Mouse (Mus musculus): ENCODE measurements around the gene Ddx5. TPM values are rescaled to one million over a fixed set of nuclear protein-coding genes. Genes with fewer than 3 reads are reported as not detected.
"Not testable (repeated sequence)": the region's sequence is repeated elsewhere in the genome, so short reads cannot be mapped to it uniquely, and the experiment has no call there.

Ddx5 gene
- polyA plus RNA-seq, 1 experiment from 2014 or later = 504 TPM

DNA sequence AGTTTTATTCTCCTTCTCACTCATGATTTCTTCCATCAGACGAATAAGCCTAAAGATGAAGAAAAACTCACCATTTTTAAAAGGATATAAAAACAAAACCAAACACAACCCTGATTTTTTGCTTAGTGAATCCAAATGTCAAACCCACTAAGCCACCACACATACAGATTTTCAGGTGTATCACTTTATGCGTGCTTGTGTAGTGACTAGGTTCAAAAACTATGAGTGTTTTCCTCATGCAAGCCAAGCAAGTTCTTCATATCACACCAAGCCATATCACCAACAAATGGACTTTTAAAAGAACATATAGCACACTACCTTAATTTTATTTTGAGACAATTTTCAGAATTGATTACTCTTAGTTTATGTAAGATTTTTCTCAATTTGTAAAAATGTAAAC lies 4.5 kb downstream of the Ddx5 start:
- Histone ChIP-seq H3K4me1 (ENCODE audit: control insufficient read depth, insufficient read depth, low read length) (peaks cover 11% of the 10 kb centered on the region), H3K4me3 (ENCODE audit: low read depth, low read length) (no peak overlapping the region), H3K4me2 (ENCODE audit: low read length) (no peak overlapping the region), H3K27ac (ENCODE audit: low read depth, low read length) (no peak overlapping the region), H3K36me3 (ENCODE audit: control insufficient read depth, insufficient read depth, low read length) (peaks cover 72% of the 10 kb centered on the region), H3K27me3 (replicated peaks; ENCODE audit: control insufficient read depth, insufficient read depth, low read length) (no peaks in the 10 kb centered on the region), H3K9me3 (replicated peaks; ENCODE audit: control insufficient read depth, low read length) (no peaks in the 10 kb centered on the region), H3K9ac (ENCODE audit: low read length) (no peak overlapping the region)
- WGBS = 90% methylated on average over 2 of the region's 2 CpGs
- ATAC-seq (no peak), DNase-seq (ENCODE audit: low spot score) (no peak)

DNA sequence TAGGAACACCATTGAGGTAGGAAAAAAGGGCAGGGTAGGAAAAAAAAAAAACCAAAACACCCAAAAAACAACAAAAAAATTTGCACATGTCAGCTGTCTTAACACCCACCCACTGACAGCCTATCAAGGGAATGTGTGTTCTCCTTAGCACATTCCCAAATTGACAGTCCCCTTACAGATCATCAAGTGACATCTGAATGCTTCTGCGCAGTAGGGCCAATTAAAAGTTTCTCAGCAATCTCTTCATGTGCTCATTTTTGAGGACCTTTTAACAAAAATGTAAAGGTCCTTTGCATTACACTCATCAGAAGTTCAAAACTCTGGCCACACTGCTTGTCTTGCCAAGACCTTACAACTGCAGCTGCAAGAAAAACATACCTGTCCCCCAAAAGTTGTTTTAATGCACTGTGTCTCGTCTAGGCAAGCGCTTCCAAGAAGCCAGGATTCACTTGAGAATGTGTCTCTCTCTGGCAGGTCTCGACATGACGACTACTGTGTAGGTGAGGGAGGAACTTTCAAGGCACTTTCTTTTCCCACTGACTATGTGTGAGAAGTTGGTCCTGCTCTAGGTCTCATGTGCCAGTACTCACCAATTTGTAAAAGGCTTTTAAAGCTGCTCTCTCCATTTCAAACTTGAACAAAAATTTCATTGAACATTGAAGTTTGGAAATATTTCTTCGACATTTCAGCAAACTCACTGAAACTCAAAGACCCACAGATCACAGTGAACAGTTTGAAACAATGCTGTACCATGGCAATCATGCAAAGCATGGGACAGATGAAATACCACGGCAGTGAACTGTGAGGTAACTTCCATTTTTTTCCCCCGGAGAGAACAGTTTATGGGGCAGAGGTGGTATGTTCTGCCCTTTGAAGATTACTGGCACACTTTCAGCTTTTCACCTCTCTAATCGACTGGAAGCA lies 5.9 kb downstream of the Ddx5 start:
- Histone ChIP-seq H3K27me3 (replicated peaks; ENCODE audit: control insufficient read depth, insufficient read depth, low read length) (no peaks in the 10 kb centered on the region), H3K9ac (ENCODE audit: low read length) (no peak overlapping the region), H3K9me3 (replicated peaks; ENCODE audit: control insufficient read depth, low read length) (no peaks in the 10 kb centered on the region), H3K27ac (ENCODE audit: low read depth, low read length) (no peak overlapping the region), H3K4me2 (ENCODE audit: low read length) (no peak overlapping the region), H3K4me1 (ENCODE audit: control insufficient read depth, insufficient read depth, low read length) (peaks cover 11% of the 10 kb centered on the region), H3K4me3 (ENCODE audit: low read depth, low read length) (no peak overlapping the region), H3K36me3 (ENCODE audit: control insufficient read depth, insufficient read depth, low read length) (peaks cover 72% of the 10 kb centered on the region)
- 83% methylated on average over 9 of the region's 9 CpGs for WGBS
- ATAC-seq (no peak), DNase-seq (ENCODE audit: low spot score) (no peak)

DNA sequence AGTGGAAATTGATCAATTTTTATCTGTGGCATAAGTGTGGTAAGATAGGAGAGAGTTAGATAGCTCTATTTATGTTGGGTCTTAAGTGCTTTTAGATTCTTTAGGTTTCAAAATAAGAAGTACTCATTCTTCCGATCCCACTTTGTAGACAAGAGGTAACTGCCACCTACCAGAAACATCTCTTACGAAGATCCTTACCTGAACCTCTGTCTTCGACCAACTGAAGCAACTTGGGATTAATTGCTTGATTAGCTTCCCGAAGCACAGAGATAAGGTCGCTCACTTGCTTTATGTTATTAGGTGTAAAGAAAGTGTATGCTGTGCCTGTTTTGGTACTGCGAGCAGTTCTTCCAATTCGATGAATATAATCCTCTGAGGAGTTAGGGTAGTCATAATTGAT lies 6.7 kb downstream of the Ddx5 start:
- peaks cover 71% of the 10 kb centered on the region for H3K36me3 ChIP-seq (ENCODE audit: control insufficient read depth, insufficient read depth, low read length)
- H3K27ac ChIP-seq (ENCODE audit: low read depth, low read length); ATAC-seq; H3K4me3 ChIP-seq (ENCODE audit: low read depth, low read length); H3K9ac ChIP-seq (ENCODE audit: low read length); H3K27me3 ChIP-seq (replicated peaks; ENCODE audit: control insufficient read depth, insufficient read depth, low read length); H3K4me2 ChIP-seq (ENCODE audit: low read length); H3K9me3 ChIP-seq (replicated peaks; ENCODE audit: control insufficient read depth, low read length); DNase-seq (ENCODE audit: low spot score): not testable (repeated sequence)
- peaks cover 11% of the 10 kb centered on the region for H3K4me1 ChIP-seq (ENCODE audit: control insufficient read depth, insufficient read depth, low read length)
- WGBS = 86% methylated on average over 7 of the region's 7 CpGs

DNA sequence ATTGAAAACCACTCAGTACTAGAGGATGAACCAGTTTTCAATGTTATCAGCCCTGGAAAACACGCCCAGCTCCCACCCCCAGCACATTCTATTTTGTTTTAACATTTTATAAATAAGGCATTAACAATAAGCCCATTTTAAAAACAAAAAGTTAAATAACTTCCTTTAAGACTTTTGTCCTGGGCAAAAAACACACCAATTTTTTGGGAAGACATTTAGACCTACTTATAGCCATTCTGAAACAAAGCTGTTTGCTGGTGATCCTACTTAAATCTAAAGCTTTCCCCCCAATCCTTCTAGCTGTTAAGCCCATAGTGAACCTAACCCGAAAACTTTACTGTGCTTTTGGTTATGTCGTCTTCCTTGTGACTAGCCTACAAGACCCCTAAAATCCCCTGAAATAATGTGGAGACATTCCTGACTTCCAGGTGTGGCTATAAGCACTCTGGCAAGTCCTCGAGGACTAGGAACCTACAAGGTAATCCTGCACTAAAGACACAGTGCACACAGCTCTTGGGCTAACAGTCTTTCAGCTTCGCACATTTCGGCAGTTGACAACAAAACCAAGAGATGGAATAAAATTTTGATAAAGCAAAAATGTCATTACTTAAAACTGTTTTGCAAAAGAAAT lies 8.3 kb downstream of the Ddx5 start:
- H3K4me3 ChIP-seq (ENCODE audit: low read depth, low read length) = no peak overlapping the region
- no peak overlapping the region for H3K9ac ChIP-seq (ENCODE audit: low read length)
- DNase-seq (ENCODE audit: low spot score) (no peak), ATAC-seq (no peak)
- no peak overlapping the region for H3K4me2 ChIP-seq (ENCODE audit: low read length)
- H3K36me3 ChIP-seq (ENCODE audit: control insufficient read depth, insufficient read depth, low read length) = peaks cover 68% of the 10 kb centered on the region
- H3K4me1 ChIP-seq (ENCODE audit: control insufficient read depth, insufficient read depth, low read length) = peaks cover 5% of the 10 kb centered on the region
- WGBS = 74% methylated on average over 6 of the region's 6 CpGs
- no peak overlapping the region for H3K27ac ChIP-seq (ENCODE audit: low read depth, low read length)
- no peaks in the 10 kb centered on the region for H3K9me3 ChIP-seq (replicated peaks; ENCODE audit: control insufficient read depth, low read length)
- no peaks in the 10 kb centered on the region for H3K27me3 ChIP-seq (replicated peaks; ENCODE audit: control insufficient read depth, insufficient read depth, low read length)

DNA sequence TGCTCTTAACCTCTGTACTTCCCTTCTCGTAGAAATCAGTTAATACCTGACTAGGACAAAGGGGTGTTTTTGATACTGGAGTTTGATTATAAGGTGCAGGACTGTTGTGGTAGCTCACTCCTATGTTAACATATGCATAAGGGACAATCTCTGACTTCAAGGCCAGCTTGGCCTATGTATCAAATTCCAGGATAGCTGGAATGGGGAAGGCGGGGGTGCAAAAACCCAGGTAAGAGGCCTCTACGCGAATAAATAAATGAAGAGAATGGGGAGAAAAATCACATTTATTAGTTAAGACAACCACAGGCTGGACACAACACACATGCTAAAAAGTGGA lies 8.9 kb downstream of the Ddx5 start:
- Histone ChIP-seq H3K4me2 (ENCODE audit: low read length) (peak overlapping the region; percentile 76), H3K27me3 (replicated peaks; ENCODE audit: control insufficient read depth, insufficient read depth, low read length) (no peaks in the 10 kb centered on the region), H3K9ac (ENCODE audit: low read length) (no peak overlapping the region), H3K4me3 (ENCODE audit: low read depth, low read length) (no peak overlapping the region), H3K27ac (ENCODE audit: low read depth, low read length) (peak overlapping the region; percentile 93; the same call in 1 of the 2 replicates), H3K4me1 (ENCODE audit: control insufficient read depth, insufficient read depth, low read length) (no peaks in the 10 kb centered on the region; the same call in 1 of the 2 replicates), H3K9me3 (replicated peaks; ENCODE audit: control insufficient read depth, low read length) (no peaks in the 10 kb centered on the region), H3K36me3 (ENCODE audit: control insufficient read depth, insufficient read depth, low read length) (peaks cover 68% of the 10 kb centered on the region)
- WGBS = 73% methylated on average over 4 of the region's 4 CpGs
- ATAC-seq (no peak; the same call in 1 of the 2 replicates), DNase-seq (ENCODE audit: low spot score) (peak; percentile 32)

DNA sequence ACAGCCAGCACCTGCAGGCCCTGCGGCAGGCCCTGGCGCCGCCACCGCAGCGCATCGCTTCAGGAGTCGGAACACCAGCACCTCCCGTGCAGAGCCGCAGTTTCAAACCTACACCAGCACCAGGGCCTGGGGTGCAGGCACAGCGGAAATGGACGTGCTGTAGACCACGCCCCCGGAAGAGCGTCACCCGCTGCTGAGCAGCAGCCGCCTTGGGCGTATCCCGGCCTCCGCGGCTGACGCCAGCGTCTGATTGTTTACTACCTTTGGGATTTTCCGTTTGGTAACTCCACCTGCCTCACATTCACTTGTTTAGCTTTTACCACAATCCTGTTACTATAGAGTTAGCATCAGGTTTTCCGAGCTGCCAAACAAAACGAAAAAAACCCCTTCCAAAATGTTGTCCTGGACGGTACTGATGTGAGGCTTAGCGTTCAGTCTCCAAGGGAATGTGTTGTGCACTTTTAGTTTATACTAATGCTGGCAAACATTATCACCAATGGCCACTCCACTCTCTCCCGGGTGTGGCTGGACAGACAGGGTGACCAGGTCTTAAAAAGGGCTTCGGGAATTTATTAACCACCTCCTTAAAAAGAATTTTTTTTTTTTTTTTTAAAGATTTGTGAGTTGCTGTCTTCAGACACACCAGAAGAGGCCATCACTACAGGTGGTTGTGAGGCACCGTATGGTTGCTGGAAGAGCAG lies 9.4 kb downstream of the Ddx5 start, which contains the start of gene Polg2:
TSS of gene Polg2 (minus strand) at position 150 of the 701 bp plus-strand sequence.
- ATAC-seq (peak; percentile 99), DNase-seq (ENCODE audit: low spot score) (peak; percentile 96)
- peak within 1 kb of the TSS; percentile 76 for H3K4me2 ChIP-seq (ENCODE audit: low read length)
- 2% methylated on average over 30 of the region's 30 CpGs for WGBS
- no peaks in the 10 kb centered on the region for H3K4me1 ChIP-seq (ENCODE audit: control insufficient read depth, insufficient read depth, low read length)
- peak within 1 kb of the TSS; percentile 88 for H3K9ac ChIP-seq (ENCODE audit: low read length)
- peak within 1 kb of the TSS; percentile 93 for H3K27ac ChIP-seq (ENCODE audit: low read depth, low read length)
- H3K9me3 ChIP-seq (replicated peaks; ENCODE audit: control insufficient read depth, low read length) = no peaks in the 10 kb centered on the region
- peaks cover 68% of the 10 kb centered on the region for H3K36me3 ChIP-seq (ENCODE audit: control insufficient read depth, insufficient read depth, low read length)
- H3K27me3 ChIP-seq (replicated peaks; ENCODE audit: control insufficient read depth, insufficient read depth, low read length) = no peaks in the 10 kb centered on the region
- H3K4me3 ChIP-seq (ENCODE audit: low read depth, low read length) = peak within 1 kb of the TSS; percentile 78

DNA sequence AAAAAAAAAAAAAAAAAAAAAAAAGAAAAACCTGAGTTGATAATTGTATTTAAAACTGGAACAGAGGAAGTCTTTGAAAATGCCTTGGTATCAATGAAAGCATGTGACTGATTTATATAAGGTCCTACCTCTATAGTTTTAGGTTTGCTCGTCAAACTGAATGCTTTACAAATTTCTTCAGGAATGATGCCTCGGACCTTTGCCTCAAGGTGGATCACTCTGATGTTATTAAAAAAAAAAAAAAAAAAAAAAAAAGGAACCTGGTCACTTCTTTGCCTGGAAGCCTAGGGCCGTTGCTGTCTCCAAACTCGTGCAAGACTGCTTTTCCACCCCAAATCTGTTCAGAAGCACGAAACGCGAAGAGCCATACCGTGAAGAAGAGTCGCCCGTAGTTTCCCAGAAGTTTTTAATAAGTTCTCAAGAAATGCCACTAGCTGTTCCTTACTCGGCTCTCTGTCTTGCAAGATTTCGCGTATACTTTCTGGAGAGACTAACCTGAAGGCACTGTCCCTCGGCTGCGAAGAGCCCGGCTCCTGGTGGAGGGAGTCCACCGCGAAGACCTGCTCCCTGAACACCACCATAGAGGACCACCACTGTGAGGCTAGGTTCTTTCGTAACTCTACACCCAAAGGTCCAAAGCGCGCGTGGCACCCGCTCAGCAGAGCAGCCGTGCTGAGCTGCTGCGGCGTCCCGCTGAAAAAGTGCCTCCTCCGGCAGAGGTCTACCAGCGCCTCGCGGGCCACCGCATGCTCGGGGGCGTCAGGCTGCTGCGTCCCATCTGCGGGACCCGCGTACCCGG lies 10.2 kb downstream of the Ddx5 start:
- Histone ChIP-seq H3K36me3 (ENCODE audit: control insufficient read depth, insufficient read depth, low read length) (peaks cover 68% of the 10 kb centered on the region), H3K27me3 (replicated peaks; ENCODE audit: control insufficient read depth, insufficient read depth, low read length) (no peaks in the 10 kb centered on the region), H3K4me3 (ENCODE audit: low read depth, low read length) (peak overlapping the region; percentile 78), H3K9ac (ENCODE audit: low read length) (peak overlapping the region; percentile 88), H3K4me1 (ENCODE audit: control insufficient read depth, insufficient read depth, low read length) (no peaks in the 10 kb centered on the region), H3K9me3 (replicated peaks; ENCODE audit: control insufficient read depth, low read length) (no peaks in the 10 kb centered on the region), H3K4me2 (ENCODE audit: low read length) (peak overlapping the region; percentile 76), H3K27ac (ENCODE audit: low read depth, low read length) (peak overlapping the region; percentile 93)
- 2% methylated on average over 39 of the region's 39 CpGs for WGBS
- ATAC-seq (no peak; the same call in 1 of the 2 replicates), DNase-seq (ENCODE audit: low spot score) (no peak)

DNA sequence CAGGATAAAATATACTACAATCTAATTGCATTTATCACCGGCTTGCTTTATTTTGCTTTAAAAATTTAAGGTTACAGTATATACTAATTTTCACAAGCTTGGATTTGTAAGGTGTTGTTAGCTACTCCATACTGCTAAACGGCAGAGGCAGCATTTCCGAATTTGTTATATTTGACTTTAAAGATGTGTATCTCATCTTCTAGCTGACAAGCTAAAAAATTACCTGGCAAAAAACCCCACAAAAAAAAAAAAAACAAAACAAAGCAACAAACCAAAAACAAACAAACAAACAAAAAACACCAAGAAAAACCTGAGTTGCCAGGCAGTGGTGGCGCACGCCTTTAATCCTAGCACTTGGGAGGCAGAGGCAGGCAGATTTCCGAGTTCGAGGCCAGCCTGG lies 10.9 kb downstream of the Ddx5 start:
- Histone ChIP-seq H3K4me3 (ENCODE audit: low read depth, low read length) (peak overlapping the region; percentile 78; the same call in 1 of the 2 replicates), H3K27me3 (replicated peaks; ENCODE audit: control insufficient read depth, insufficient read depth, low read length) (no peaks in the 10 kb centered on the region), H3K4me2 (ENCODE audit: low read length) (no peak overlapping the region), H3K36me3 (ENCODE audit: control insufficient read depth, insufficient read depth, low read length) (peaks cover 68% of the 10 kb centered on the region), H3K4me1 (ENCODE audit: control insufficient read depth, insufficient read depth, low read length) (no peaks in the 10 kb centered on the region), H3K9ac (ENCODE audit: low read length) (no peak overlapping the region), H3K9me3 (replicated peaks; ENCODE audit: control insufficient read depth, low read length) (no peaks in the 10 kb centered on the region), H3K27ac (ENCODE audit: low read depth, low read length) (no peak overlapping the region)
- ATAC-seq (no peak), DNase-seq (ENCODE audit: low spot score) (no peak)
- WGBS = 89% methylated on average over 7 of the region's 7 CpGs

All from forebrain, embryonic 14.5 days (tissue).